Mouse (Mus musculus): ENCODE data around the gene Plekha6.

Plekha6 gene

GRCm38 (mm10) chr1:133182706-133183095 is 18.7 kb downstream of the Plekha6 start:
- DNase-seq (ENCODE audit: low read depth, low spot score): no peak

GRCm38 (mm10) chr1:133183141-133183925 is 19.3 kb downstream of the Plekha6 start:
- no peak for DNase-seq (ENCODE audit: low read depth, low spot score)

DNA sequence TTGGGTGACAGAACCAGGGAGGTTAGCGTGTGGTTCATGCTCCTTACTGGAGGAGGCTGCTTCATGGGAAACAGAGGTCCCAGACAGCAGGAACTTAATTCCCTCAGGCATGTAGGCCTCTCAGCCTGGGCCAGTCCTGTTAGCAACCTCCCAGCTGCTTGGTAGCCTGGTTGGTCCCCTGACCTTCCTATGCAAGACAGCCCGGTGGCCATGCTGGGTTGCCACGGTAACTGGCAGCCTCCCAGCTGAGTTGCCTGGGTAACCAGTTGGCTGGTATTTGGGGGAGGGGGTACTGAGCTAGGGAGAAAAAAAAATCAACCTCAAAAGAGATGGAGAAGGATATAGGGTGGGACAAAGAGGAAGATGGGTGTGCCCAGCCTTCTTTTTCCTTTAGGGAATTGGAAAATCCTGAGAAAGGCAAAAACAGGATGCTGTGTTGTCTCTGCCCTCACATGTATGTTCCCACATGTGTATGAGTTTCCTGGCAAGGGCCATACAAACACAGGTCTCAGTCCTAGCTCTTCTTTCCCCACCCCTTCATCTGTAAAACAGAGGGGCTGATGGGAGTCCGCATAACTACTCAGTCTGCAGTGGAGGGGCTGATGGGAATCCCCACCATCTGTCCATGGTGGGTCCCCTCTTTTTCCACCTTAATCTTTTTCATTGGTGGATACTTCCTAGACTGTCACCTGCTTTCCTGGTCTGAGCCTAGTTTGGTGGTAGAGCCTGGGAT is 24.1 kb downstream of the Plekha6 start:
- DNase-seq (ENCODE audit: low read depth, low spot score): no peak

GRCm38 (mm10) chr1:133188719-133189118 is 24.7 kb downstream of the Plekha6 start:
- DNase-seq (ENCODE audit: low read depth, low spot score): no peak

DNA sequence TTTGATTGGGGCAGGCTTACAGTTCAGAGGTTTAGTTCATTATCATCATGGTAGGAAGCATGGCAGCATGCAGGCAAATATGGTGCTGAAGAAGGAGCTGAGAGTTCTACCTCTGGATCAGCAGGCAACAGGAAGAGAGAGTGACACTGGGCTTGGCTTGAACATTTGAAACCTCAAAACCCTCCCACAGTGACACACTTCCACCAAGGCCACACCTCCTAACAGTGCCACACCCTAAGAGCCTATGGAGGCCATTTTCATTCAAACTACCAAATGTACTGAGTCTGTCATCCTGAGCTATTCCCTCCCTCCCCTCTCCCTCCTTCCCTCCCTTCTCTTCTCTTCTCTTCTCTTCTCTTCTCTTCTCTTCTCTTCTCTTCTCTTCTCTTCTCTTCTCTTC is 25.5 kb downstream of the Plekha6 start:
- no peak for DNase-seq (ENCODE audit: low read depth, low spot score)

GRCm38 (mm10) chr1:133190550-133190949 is 26.5 kb downstream of the Plekha6 start:
- DNase-seq (ENCODE audit: low read depth, low spot score): no peak

GRCm38 (mm10) chr1:133196181-133196580 is 32.2 kb downstream of the Plekha6 start:
- DNase-seq (ENCODE audit: low read depth, low spot score): no peak

DNA sequence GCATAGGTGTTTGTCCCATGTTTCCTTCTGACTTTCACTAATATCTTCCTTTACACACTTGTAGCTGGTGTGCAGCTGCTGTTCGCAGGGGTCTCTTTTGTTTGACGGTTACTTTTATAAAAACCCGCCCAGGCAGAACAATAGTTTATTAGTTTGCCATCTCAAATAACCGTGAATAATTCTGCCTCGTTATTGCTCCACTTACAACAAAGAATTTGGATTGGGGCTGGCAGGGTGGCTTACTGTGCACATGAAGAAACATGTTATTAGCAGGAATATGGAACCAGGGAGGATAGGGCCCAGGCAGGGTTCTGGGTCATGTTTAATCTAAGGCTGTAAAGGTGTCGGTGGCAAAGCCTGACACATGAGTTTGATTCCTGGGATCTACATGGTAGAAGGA is 33.3 kb downstream of the Plekha6 start:
- DNase-seq (ENCODE audit: low read depth, low spot score): no peak

DNA sequence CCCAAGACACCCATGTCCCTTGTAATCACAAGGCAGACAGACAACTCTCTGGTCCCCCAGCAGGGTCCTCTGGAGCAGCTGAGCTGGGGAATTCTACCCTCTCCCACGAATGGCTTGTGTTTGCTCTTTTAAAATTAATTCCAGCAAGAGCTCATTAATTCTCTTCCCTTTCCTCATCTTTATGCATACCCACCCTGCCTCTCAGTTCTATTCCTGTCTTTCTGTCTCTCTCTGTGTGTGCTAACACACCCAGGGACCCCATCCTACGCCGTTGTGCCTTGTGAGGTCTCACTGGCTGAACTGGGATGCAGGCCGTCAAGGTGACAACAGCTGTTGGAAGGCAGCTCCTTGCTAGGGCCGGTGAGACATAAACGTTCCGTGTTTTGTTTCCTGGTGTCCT is 35.7 kb downstream of the Plekha6 start:
- no peak for DNase-seq (ENCODE audit: low read depth, low spot score)

- no peak for DNase-seq (ENCODE audit: low read depth, low spot score)
Measured at GRCm38 (mm10) chr1:133201499-133201898, 37.5 kb downstream of the Plekha6 start.

DNA sequence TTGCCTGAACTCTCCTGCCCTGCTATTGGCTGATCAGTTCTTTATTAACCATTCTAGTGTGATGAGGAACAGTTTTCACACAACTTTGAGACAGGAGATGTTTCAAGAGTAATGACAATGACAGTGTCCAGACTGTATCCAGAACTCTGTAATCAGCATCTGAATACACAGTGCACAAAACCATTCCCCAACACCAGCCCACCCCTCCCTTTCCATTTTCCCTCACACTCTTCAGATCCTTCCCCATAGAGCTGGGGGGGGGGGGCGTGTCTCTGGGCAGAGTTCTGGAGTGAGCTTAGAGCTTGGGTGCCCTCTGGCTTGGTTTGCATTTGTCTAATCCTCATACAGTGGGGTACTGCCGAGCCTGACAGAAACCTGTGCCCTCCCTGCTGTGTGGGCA is 39.7 kb downstream of the Plekha6 start:
- DNase-seq (ENCODE audit: low read depth, low spot score): no peak

- DNase-seq (ENCODE audit: low read depth, low spot score): no peak
Measured at GRCm38 (mm10) chr1:133204341-133204849, 40.4 kb downstream of the Plekha6 start.

GRCm38 (mm10) chr1:133204985-133205384 is 41.0 kb downstream of the Plekha6 start:
- DNase-seq (ENCODE audit: low read depth, low spot score): no peak

- DNase-seq (ENCODE audit: low read depth, low spot score): no peak
Measured at GRCm38 (mm10) chr1:133208086-133208815, 44.2 kb downstream of the Plekha6 start.

GRCm38 (mm10) chr1:133209036-133209435 is 45.0 kb downstream of the Plekha6 start:
- DNase-seq (ENCODE audit: low read depth, low spot score): no peak

DNA sequence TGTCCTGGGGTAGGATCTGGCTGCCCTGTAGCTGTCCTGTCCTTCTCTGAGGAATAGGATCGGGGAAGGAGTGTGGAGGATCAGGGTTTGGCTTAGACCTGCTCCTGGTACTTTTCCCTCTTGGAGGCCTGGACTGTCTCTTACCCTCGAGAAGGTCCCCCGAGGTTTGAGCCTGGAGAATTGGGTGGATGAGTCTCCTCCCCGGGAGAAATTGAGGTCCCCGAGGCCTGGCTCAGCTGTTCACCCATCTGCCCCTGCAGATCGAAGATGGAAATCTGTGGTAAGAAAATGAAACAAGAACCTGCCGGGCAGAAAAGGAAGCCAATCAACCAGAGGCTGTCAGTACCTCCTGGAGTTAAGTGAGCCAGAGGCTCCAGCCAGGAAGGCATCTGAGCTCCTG is 45.5 kb downstream of the Plekha6 start:
- DNase-seq (ENCODE audit: low read depth, low spot score): no peak

GRCm38 (mm10) chr1:133209901-133210516 is 46.0 kb downstream of the Plekha6 start:
- no peak for DNase-seq (ENCODE audit: low read depth, low spot score)

DNA sequence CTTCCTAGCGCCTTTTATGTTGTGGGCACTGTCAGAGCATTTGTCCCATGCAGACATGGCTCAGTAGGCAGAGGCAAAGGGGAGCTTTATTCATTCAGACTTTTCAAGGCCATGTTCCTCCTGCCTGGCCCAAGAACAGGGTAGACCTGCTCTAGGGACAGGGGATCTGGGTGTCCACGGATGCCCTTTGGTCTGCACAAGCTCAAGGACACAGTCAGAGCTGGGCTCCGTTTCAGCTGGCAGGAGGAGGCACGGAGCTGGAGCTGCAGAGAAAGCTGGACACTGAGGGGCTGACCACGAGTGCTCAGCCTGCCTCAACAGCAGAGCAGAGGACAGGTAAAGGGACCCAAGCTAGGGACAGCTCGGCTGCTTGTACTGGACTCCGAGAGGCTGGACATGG is 46.8 kb downstream of the Plekha6 start:
- DNase-seq (ENCODE audit: low read depth, low spot score): no peak

- no peak for DNase-seq (ENCODE audit: low read depth, low spot score)
Measured at GRCm38 (mm10) chr1:133212273-133212672, 48.3 kb downstream of the Plekha6 start.

DNA sequence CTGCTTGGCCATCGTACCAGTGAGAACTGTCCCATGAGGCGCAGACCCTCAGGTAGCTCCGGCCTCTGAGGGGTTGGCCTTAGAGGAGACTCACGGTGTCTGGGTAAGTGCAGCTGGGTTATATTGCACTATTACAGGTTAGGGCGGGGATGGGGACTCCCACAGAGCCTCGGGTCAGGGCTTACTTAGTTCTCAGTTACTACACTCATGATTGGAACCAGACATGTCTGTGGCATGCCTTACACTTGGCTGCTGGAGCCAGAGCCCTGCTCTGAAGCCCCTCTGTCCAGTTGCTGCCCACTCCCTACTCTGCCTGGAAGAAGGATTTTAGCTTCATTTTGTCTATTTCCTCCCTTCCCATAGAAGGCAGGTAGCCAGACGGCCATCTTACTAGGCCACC is 49.1 kb downstream of the Plekha6 start:
- DNase-seq (ENCODE audit: low read depth, low spot score): no peak

DNA sequence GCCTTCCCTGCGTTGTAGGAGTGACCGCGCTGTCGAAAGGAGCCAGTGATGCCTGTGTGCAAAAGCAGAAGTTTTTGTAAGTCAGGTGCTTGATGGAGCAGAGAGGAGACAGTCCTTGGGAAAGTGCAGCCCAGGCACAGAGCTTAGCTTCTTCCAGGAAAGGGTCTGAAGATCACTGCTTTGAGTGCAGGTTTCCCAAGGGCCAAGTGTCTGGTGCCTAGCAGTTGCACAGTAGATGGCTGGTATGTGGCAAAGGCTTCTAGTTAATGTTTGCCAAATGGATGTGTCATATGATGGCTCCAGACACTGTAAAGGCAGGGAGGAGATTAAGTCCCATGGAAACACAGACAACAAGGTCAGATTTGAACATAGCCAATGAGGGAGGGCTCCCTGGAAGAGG is 49.9 kb downstream of the Plekha6 start:
- DNase-seq (ENCODE audit: low read depth, low spot score): no peak

Measured in retina, postnatal 7 days (tissue).